Mouse (Mus musculus): Measurements from ENCODE around the gene Pm20d2. TPM values are rescaled to one million over a fixed set of nuclear protein-coding genes. Genes with fewer than 3 reads are reported as not detected.

The Pm20d2 gene
- total RNA-seq, 2 experiments from 2014 or later, result not detected

DNA sequence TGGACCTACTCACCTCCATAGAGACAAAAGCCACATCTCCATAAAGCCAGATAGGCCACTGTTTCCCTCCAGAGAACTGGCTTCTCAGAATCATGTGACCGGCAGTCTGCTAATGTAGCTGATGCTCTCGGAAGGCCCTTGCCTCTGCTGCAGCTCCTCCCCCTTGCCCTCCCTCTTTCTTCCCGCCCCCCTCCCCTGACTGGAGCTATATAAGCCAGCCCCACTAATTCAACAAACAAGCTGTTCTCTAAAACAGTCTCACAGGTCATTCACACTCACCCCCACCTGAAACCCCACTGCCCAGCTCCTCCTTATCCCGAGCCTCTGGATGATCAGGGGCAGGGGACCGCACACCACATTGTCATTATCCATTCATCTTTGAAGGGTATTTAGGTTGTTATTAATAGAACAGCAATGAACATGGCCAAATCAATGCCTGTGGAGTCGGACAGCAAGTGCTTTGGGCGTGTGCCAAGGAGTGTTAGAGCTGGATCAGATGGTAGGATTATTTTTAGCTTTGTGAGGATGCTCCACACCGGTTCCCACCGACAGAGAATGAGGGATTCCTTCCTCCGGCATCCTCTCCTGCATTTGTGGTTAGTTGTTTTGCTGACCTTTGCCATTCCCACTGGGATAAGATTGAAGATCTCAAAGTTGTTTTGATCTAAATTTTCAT is 64.0 kb downstream of the Pm20d2 start:
- ATAC-seq (replicated peaks; ENCODE audit: low FRiP score, poor library complexity, severe bottlenecking), result no peak

GRCm38 (mm10) chr4:33124493-33124892 is 65.0 kb downstream of the Pm20d2 start:
- ATAC-seq (replicated peaks; ENCODE audit: low FRiP score, poor library complexity, severe bottlenecking), result no peak

Other genes with a start within 250 kb of the Pm20d2 start
- gene Ankrd6, start 238.9 kb downstream of the Pm20d2 start, total RNA-seq (2015; ENCODE audit: low replicate concordance), result 0.84 and 3.2 TPM in 2 replicates
- gene Ankrd6, start 238.9 kb downstream of the Pm20d2 start, total RNA-seq (2017; ENCODE audit: low replicate concordance), result 0.91 and 1.4 TPM in 2 replicates
- 3.2 and 7.1 TPM in 2 replicates for gene Rragd, start 206.7 kb downstream of the Pm20d2 start, total RNA-seq (2015; ENCODE audit: low replicate concordance)
- gene Rragd, start 206.7 kb downstream of the Pm20d2 start, total RNA-seq (2017; ENCODE audit: low replicate concordance), result 6.3 and 13.5 TPM in 2 replicates
- 36.9 and 49.0 TPM in 2 replicates for gene Ube2j1, start 158.3 kb downstream of the Pm20d2 start, total RNA-seq (2015; ENCODE audit: low replicate concordance)
- gene Ube2j1, start 158.3 kb downstream of the Pm20d2 start, total RNA-seq (2017; ENCODE audit: low replicate concordance), result 34.3 and 34.7 TPM in 2 replicates
- gene Gabrr2, start 126.7 kb downstream of the Pm20d2 start, total RNA-seq (2015; ENCODE audit: low replicate concordance), result not detected in 2 replicates
- not detected in 2 replicates for gene Gabrr2, start 126.7 kb downstream of the Pm20d2 start, total RNA-seq (2017; ENCODE audit: low replicate concordance)
- not detected in 2 replicates for gene Gabrr1, start 57.2 kb downstream of the Pm20d2 start, total RNA-seq (2015; ENCODE audit: low replicate concordance)
- not detected in 2 replicates for gene Gabrr1, start 57.2 kb downstream of the Pm20d2 start, total RNA-seq (2017; ENCODE audit: low replicate concordance)
- gene Srsf12, start 19.3 kb upstream of the Pm20d2 start, total RNA-seq (2015; ENCODE audit: low replicate concordance), result not detected in 2 replicates
- gene Srsf12, start 19.3 kb upstream of the Pm20d2 start, total RNA-seq (2017; ENCODE audit: low replicate concordance), result not detected in 2 replicates
- 103 and 121 TPM in 2 replicates for gene Pnrc1, start 100.4 kb upstream of the Pm20d2 start, total RNA-seq (2015; ENCODE audit: low replicate concordance)
- gene Pnrc1, start 100.4 kb upstream of the Pm20d2 start, total RNA-seq (2017; ENCODE audit: low replicate concordance), result 66.6 and 83.0 TPM in 2 replicates
- gene Rngtt, start 120.6 kb upstream of the Pm20d2 start, total RNA-seq (2015; ENCODE audit: low replicate concordance), result 54.4 and 97.3 TPM in 2 replicates
- gene Rngtt, start 120.6 kb upstream of the Pm20d2 start, total RNA-seq (2017; ENCODE audit: low replicate concordance), result 142 and 148 TPM in 2 replicates